Mouse (Mus musculus) C2C12 (cell line): ENCODE data around the gene Magix. TPM values are rescaled to one million over a fixed set of nuclear protein-coding genes. Genes with fewer than 3 reads are reported as not detected.

Source experiments
- H3K27me3 ChIP-seq: one replicate; pipeline ENCODE4 v1.6.1; 2011; ENCODE audit not compliant: control insufficient read depth, insufficient read depth, insufficient read length
- H3K36me3 ChIP-seq: one replicate; pipeline ENCODE4 v1.6.1; 2011; ENCODE audit not compliant: control insufficient read depth, insufficient read depth
- H3K4me3 ChIP-seq: one replicate; pipeline ENCODE4 v1.5.1; 2011; ENCODE audit warnings: mild to moderate bottlenecking, control low read depth; ENCODE audit not compliant: poor library complexity, insufficient read depth, severe bottlenecking
- H3K79me2 ChIP-seq: one replicate; pipeline ENCODE4 v1.6.1; 2011; ENCODE audit not compliant: control insufficient read depth, insufficient read depth
- H3K79me3 ChIP-seq: one replicate; pipeline ENCODE4 v1.6.1; 2011; ENCODE audit warnings: low read depth, control low read depth
- H3ac ChIP-seq: one replicate; pipeline ENCODE3; 2011; ENCODE audit warnings: low read depth; ENCODE audit not compliant: control insufficient read depth, insufficient read length
- CEBPB ChIP-seq: IDR thresholded peaks from one replicate; pipeline ENCODE4 v1.6.1; 2011; ENCODE audit warnings: low read depth, mild to moderate bottlenecking, control low read depth, moderate library complexity
- CTCF ChIP-seq: IDR thresholded peaks from one replicate; pipeline ENCODE4 v1.5.1; 2011; ENCODE audit not compliant: control insufficient read depth, insufficient read depth, insufficient read length
- FOSL1 ChIP-seq: IDR thresholded peaks from one replicate; pipeline ENCODE4 v1.8.0; 2011; ENCODE audit warnings: mild to moderate bottlenecking, low read length; ENCODE audit not compliant: poor library complexity, insufficient read depth, severe bottlenecking
- MAX ChIP-seq: IDR thresholded peaks from one replicate; pipeline ENCODE4 v1.6.1; 2011; ENCODE audit warnings: mild to moderate bottlenecking, control low read depth
- MYOD1 ChIP-seq: IDR thresholded peaks from one replicate; pipeline ENCODE4 v1.6.1; 2011; ENCODE audit warnings: low read depth; ENCODE audit not compliant: control insufficient read depth, insufficient read length
- MYOG ChIP-seq: IDR thresholded peaks from one replicate; pipeline ENCODE4 v1.6.1; 2011; ENCODE audit not compliant: control insufficient read depth, insufficient read length; ENCODE audit errors: extremely low read depth
- USF1 ChIP-seq: IDR thresholded peaks from one replicate; pipeline ENCODE4 v1.6.1; 2011; ENCODE audit warnings: low read depth, mild to moderate bottlenecking, control low read depth, moderate library complexity
- long read RNA-seq, 2 experiments: library from polyadenylated mRNA; unstranded; transcript quantifications; one replicate each; pipeline ENCODE4 v2.0.0; 2019 to 2020
- polyA plus RNA-seq: library from polyadenylated mRNA; unstranded; fragments of >200 nt; fragmentation: generic; extraction: Trizol; gene quantifications from one replicate; pipeline ENCODE4 v1.2.1, GENCODE M21; 2012; ENCODE audit warnings: missing spikeins

Magix gene
- 0.08 TPM for polyA plus RNA-seq
- long read RNA-seq, experiment 1 = 0 reads
- long read RNA-seq, experiment 2 = 0 reads

GRCm38 (mm10) chrX:7680864-7681263 lies at the start of gene Magix:
Gene Magix (minus strand): TSS chrX:7681251.
- TF ChIP-seq CEBPB (no peak), CTCF (no peak), USF1 (no peak), MAX (no peak), MYOG (no peak)
- no peaks in the 10 kb centered on the region for H3K79me3 ChIP-seq
- H3K36me3 ChIP-seq = no peaks in the 10 kb centered on the region
- no peaks in the 10 kb centered on the region for H3K79me2 ChIP-seq
- no peaks in the 10 kb centered on the region for H3K27me3 ChIP-seq
- H3ac ChIP-seq = no peak within 1 kb of the TSS
- peak within 1 kb of the TSS; percentile 11 for H3K4me3 ChIP-seq

DNA sequence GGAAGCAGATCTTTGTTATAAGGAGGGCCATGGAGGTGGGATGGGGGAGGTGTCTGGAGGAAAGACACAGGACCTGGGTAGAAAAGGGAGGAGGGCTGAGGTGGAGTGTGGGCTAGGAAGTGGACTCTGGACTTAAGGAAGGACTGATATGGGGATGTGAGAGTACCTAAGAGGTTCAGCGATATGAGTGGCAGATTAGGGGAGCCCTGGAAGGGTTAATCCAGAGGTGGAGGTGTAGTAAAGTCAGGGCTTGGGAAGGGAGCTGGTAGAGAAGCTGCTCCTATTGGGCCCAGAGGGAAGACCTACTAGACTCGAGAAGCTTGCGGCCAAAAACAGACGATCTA lies 47.8 kb upstream of the Magix start:
- no peaks in the 10 kb centered on the region for H3K79me3 ChIP-seq
- H3ac ChIP-seq = peak overlapping the region; percentile 76
- peak overlapping the region; percentile 45 for H3K4me3 ChIP-seq
- H3K36me3 ChIP-seq = no peaks in the 10 kb centered on the region
- no peaks in the 10 kb centered on the region for H3K27me3 ChIP-seq
- TF ChIP-seq MYOG = no peak
- no peak for TF ChIP-seq FOSL1
- no peak for TF ChIP-seq MAX
- no peak for TF ChIP-seq CEBPB
- TF ChIP-seq USF1 = no peak
- TF ChIP-seq CTCF = no peak
- no peak for TF ChIP-seq MYOD1
- no peaks in the 10 kb centered on the region for H3K79me2 ChIP-seq

- Histone ChIP-seq H3K4me3 (peak within 1 kb of the TSS; percentile 45), H3K79me2 (no peaks in the 10 kb centered on the region), H3K36me3 (no peaks in the 10 kb centered on the region), H3K79me3 (no peaks in the 10 kb centered on the region), H3ac (peak within 1 kb of the TSS; percentile 76), H3K27me3 (no peaks in the 10 kb centered on the region)
- peak; percentile 80 for TF ChIP-seq MAX
- TF ChIP-seq CTCF = no peak
These were observed 47.3 kb upstream of the Magix start, which contains the start of gene Praf2 for GRCm38 (mm10) chrX:7728215-7728921. Gene Praf2 (plus strand): TSS chrX:7728439.

DNA sequence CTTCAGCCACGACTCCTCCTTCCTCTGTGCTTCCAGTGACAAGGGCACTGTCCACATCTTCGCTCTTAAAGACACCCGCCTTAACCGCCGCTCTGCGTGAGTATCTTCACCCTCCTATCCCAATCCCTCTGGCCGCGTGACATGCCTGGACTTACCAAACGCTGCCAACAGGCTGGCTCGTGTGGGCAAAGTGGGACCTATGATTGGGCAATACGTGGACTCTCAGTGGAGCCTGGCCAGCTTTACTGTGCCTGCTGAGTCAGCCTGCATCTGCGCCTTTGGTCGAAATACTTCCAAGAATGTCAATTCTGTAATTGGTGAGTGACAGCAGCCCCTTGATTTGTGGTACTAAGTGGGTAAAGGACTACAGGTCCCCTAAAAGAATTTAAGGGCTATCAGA lies 46.1 kb upstream of the Magix start:
- Histone ChIP-seq H3K79me3 (no peaks in the 10 kb centered on the region), H3ac (no peak overlapping the region), H3K4me3 (no peak overlapping the region), H3K36me3 (no peaks in the 10 kb centered on the region), H3K27me3 (no peaks in the 10 kb centered on the region), H3K79me2 (peaks cover 8% of the 10 kb centered on the region)
- TF ChIP-seq CEBPB = peak; percentile 49
- TF ChIP-seq MYOD1 = no peak

GRCm38 (mm10) chrX:7725841-7726240 lies 44.8 kb upstream of the Magix start:
- TF ChIP-seq FOSL1 (no peak), MAX (no peak), MYOD1 (no peak)
- H3K36me3 ChIP-seq = no peaks in the 10 kb centered on the region
- H3K27me3 ChIP-seq = no peaks in the 10 kb centered on the region
- H3ac ChIP-seq = no peak overlapping the region
- no peak overlapping the region for H3K4me3 ChIP-seq
- H3K79me3 ChIP-seq = no peaks in the 10 kb centered on the region
- peaks cover 8% of the 10 kb centered on the region for H3K79me2 ChIP-seq

GRCm38 (mm10) chrX:7724135-7724534 lies 43.1 kb upstream of the Magix start:
- H3K36me3 ChIP-seq = no peaks in the 10 kb centered on the region
- TF ChIP-seq USF1 (no peak), CEBPB (no peak), MYOG (no peak), MYOD1 (no peak), CTCF (no peak), FOSL1 (no peak), MAX (no peak)
- no peaks in the 10 kb centered on the region for H3K79me3 ChIP-seq
- no peak overlapping the region for H3ac ChIP-seq
- H3K79me2 ChIP-seq = peaks cover 8% of the 10 kb centered on the region
- no peaks in the 10 kb centered on the region for H3K27me3 ChIP-seq
- no peak overlapping the region for H3K4me3 ChIP-seq
